Mouse (Mus musculus): ENCODE results near the gene Col2a1.

Gene Col2a1

DNA sequence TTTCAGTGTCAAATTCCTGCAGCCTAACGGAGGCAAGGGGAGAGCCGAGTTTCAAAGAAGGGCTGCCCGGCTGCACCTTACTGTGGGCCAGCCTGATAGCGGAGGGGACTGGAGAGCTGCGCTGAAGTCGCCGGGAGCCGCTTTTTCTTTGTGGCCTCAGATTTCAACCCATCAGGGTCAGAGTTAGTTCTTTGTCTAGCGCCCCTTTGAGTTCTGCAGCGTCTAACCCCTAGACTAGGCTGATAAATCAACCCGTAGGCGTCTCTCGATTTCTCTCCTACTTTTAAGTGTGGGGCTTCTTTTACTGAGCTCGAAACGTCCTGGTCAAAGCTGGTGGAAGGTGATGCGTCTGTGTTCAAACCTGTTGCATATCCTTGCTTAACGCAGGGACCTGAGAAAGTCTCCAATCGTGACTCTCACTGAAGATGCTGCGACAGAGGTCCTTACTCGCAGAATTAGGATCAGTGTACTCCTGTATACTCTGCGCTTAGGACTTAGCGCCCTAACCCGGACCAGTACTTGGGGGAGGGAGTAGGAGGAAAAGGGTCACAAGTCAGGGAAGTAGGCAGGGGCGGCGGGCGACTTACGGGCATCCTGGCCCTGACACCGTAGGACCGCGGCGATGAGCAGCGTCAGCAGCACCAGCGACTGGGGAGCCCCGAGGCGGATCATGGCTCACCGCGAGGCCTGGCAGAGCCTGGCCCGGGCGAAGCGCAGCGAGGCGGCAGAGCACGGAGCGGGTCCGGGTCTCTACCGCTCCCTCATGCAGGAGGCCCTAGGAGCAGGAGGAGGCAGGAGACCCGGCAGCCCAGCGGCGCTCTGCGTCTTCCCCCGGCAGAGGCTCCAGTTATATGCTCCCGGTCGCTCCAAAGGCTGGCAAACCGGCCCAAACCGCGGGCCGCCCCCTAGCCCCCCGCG, at the start of gene Col2a1:
Gene Col2a1, minus strand, starts transcription at position 874 of the 918 bp plus-strand sequence.
- no peak for DNase-seq

DNA sequence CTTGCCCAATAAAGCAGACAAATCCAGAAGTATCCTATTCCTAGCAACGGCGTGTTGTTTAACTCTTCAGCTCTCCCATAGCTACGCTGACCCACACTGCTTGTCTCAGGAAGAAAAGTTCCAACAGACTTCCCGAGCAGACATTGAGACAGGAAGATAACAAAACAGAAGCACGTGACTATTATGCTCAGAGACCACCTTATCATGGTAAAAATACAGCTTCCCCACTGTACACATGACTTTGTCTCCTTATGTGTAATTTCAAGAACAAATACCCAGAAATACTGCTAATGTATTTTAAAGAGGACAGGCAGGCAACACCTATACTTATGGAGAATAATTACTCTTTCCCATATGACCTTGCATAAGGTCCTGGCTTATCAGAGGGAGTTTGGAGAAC, 47.2 kb upstream of the Col2a1 start:
- DNase-seq = no peak

DNA sequence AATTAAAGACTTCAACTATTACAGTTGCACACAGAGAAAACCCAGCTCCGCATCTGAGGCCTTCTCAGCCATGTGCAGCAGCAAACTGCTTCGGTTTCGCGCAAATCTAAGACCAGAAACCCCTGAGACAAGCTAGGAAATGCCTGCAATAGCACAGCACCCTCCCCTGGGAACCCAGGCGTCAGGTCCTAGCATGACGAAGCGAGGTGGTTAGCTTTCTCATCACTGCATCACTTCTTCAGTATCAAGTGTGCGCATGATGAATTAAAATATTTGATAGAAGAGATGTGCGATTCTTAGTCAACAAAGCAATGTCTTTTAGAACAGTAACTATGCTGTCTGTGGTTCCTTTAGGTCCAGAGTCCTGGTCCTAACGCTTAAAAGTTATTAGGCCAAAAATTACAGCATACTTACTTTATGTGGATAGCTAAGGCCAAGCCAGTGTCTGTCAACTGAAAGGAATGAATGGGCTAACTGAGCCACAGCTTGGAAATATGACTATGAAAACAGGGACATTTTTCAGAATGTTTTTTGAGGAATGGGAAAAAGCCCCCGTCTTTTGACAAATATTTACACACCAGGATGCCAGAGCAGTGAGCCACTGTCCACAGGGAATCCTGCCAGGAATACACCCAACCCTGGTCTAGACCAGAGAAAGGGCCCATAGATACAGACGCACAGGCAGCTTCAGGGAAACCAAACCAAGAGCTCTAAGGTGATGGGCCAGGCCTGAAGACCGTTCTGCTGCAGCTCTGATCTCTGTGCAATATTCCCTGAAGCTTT, 44.6 kb upstream of the Col2a1 start:
- no peak for DNase-seq

DNA sequence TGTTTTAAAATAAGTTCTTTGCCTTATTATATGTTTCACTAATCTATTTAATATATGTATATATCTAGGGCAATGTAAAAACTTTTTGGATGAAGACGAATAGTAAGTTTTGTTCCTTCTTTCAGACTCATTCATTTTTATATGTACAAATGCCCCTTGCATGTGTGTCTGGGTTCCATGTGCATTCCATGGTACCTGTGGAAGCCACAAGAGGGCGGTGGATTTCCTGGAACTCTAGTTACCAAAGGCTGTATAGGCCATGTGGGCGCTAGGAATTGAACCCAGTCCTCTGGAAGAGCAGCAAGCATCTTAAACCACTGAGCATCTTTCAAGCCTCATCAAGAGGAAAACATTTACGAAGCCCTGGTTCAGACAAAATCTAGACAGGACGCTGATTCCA, 39.9 kb upstream of the Col2a1 start:
- no peak for DNase-seq

DNA sequence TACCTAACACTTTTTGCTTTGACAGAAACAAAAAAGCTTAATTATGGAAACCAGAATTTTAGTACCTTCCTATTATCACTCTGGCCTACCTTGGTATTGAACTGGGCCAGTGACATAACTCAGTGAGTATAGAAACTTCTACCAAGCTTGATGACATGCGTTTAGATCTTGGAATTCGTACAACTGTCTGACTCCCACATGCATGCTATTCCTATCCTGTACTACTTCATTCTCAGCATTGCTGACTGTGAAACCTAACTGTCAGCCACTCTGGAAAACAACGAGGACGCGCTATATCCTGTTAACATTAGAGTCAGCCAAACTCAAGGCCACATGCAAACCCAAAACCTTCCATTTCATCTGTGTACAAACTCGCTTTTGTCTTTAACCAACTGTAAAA, 39.5 kb upstream of the Col2a1 start:
- DNase-seq = no peak

DNA sequence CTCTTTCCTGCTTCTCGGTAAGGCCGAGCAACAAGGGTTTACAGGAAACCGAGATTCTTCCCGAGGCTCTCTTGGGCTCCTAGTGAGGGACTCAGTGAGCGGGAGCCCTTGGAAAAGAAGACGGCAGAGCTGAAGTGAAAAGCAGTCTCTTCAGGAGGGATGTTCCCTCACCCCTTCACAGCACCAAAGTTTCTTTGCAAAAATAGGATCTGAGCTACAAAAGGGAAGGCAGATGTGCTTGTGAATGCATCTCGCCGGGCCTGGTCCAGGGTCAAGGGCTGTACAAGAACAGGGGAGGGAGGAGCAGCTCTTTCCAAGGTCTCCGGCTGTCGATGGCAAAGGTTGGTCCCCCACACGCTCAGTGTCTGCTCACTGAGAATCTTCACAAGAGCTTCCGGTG, 38.0 kb upstream of the Col2a1 start:
- no peak for DNase-seq

DNA sequence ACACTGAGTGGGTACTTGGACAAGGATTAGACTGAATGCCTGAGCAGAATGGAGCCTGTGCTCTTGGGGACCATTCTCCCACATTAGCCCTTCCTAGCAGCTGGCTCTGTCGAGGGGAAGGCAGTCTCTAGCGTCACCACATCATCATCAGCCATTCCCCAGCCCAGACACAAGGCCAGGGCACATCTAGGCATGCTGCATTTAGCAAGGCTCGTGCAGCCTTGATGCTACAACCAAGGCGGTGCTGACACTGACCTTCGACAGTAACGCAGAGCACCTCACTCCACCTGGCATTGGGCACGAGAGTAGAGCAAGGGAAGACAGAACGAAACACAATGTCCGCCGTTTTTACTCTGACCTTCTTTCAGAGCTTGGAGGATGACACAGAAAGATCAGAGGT, 35.2 kb upstream of the Col2a1 start:
- no peak for DNase-seq

DNA sequence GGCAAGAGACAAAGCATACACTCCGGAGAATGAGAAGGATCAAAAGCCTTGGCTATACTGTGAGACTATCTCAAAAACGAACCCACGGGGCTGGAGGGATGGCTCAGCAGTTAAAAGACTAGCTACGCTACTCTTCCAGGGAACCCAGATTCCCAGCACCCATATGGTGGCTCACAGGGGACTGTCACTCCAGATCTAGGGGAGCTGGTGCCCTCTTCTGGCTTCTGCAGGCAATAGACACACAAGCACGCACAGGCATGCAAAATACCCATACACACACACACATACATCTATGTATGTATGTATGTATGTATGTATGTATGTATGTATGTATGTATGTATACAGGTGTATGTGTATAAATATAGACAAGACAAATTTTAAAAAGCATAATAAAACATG, 32.1 kb upstream of the Col2a1 start:
- DNase-seq = no peak

DNA sequence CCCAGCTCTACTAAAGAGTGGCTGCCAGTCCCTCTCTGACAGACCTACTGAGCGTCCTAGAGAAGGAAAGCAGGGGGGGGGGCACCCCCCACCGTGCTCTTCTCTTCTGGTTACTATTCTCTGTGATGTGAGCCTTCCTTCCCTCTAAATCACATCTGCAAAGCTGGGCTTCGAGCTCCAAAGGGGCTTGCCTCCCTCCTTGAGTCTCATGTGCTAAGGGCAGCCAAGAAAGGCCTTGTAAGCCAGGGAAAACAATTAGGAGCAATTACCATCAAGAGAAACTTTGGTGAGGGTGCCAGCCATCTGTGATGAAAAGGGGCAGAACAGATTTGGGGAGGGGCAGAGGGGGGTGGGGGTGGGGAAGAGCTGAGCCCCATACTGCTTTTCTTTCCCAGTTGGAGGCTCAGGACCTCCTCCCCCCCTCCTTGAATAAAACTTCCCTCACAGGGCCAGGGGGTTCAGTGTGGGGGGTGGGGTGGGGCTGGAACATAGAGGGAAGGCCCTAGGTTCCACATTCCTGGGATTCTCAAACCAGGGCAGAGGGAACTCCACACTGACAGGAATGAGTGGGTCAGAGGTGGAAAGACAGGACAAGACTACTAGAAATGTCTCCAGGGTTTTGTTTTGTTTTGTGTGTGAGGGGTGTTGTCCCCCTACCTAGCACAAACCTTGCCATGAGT, 30.7 kb upstream of the Col2a1 start:
- no peak for DNase-seq

DNA sequence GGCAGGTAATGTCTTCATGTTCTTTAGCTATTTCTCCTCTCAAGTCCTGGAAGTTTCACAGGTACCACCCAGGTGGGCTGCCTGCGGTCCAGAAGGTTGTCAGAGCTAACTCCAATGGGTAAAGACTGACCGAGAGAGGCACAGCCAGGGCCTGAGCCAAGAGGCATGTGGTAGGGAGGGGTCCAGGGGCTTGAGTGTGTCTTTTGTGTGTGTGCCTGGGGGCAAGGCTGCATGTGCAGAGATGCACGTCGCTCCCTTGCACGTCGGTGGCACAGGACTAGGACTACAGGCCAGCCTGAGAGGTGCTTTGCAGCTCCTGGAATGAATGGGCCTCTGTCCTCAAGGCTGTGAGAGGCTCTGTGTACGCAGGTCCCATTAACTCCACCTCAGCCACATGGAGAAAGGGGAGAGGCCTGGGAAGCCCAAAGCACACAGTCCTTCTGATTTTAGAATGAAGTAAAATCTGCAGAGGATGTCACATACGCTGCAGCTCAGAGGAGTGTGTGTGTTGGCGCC, 28.8 kb upstream of the Col2a1 start:
- DNase-seq = no peak

DNA sequence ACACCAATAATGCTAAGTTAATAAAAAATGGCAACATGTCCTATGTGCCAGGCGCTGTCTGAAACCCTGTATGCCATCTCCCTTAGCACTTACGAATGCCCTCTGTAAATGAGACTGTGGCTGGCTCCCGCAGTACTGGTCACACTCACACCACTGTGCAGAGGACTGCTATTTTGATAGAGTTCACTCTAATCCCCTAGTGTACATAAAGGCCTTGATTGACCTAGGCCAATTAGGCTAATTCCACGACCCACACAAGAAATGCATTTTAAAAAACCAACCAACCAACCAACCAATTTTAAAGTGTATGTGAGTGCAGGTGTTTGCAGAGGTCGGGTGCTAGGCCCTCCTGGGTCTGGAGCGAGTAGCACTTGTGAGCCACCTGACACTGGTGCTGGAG, 25.3 kb upstream of the Col2a1 start:
- DNase-seq = no peak

DNA sequence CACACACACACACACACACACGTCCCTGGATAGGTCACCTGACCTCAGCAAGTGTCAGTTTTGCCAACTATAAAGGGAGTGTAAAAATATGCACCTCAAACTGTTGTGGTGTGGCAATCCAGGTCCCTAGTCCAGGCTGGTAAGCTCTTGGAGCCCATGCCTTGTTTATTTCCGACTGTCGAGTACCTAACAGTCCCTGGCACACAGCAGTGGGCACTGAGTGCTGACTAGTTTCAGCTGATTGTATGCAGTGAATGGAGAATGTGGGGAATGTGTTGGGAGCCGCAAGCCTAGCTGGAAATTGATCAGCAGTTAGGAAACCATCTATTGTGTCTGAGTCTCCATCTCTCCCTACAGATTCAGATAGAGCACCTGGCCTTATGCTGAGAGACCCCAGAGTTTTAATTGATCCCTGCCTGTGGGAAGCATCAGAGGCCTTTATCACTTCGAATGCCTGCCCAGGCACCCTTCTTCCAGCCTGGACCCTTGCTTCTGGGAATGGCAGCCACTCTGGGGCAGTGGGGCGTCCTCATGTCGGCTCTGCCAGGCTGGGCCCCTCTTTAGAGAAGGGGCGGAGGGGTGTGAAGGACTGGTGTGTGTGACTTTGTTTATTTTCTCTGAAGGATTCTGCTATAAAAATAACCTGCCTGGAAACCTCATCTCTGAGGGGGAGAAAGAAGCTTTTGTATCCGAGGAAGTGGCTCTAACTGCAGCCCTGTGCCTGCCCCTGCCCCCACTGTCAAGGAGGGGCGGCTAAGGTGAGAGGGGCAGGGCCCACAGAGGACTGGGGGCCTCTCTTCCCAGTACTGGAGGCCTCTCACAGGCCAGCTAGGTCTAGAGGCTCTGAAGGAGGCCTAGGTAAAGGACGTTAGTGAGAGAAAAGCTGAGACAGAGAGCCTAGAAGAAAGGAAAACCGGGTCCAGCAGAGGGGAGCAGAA, 22.7 kb upstream of the Col2a1 start:
- DNase-seq = no peak

DNA sequence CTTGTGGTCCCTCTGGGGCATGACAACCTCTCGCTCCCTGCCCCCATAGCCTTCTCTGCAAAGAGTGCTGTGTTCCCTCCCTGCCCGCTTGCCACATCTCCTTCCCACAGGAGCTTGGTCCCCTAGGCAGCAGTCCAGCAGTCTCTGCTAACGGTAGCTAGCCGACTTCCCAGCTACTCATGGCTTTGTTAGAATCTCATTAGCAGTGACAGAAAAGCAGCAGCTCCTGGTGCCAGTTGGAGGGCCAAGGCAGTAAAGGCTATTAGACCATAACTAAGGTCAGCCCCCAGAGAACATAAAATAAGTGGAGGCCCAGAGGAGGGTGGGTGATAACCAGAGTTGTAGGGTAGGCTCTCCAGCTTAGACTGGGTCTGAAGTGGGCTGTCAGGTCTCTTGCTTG, 21.1 kb upstream of the Col2a1 start:
- no peak for DNase-seq

DNA sequence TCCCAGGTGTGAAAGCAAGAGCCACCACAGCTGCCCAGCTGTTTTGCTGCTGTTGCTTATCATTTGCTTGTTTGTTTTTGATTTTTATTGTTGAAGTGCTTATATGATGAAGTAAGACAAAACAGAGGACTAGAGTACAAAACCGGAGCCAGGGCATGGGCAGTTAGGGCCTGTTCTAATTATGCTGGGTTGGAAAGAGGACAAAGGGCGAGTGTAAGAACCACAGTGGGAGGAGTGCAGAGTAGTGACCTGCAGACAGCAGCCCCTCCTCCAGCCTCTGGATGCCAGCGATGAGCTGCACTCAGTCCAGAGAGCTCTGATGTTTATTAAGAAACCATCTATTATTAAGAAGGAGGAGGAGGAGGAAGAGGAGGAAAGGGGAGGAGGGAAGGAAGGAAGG, 18.6 kb upstream of the Col2a1 start:
- no peak for DNase-seq

DNA sequence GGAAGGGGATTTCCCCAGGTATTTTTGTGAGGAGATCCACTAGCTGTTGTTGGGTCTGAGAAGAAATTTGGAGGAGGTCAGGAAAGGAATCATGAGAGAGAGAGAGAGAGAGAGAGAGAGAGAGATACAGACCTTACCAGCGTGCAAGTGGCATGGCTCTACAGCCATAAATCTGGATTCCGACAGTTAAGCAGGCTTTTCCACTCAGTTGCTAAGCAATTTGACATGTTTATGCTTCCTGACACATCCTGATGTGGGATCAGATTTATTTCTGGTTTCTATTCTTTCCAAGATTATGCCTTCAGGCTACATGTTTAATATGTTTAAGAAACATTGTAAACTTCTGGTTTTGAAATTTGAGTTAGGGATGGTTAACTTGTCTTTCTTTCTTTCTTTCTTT, 17.4 kb upstream of the Col2a1 start:
- no peak for DNase-seq

DNA sequence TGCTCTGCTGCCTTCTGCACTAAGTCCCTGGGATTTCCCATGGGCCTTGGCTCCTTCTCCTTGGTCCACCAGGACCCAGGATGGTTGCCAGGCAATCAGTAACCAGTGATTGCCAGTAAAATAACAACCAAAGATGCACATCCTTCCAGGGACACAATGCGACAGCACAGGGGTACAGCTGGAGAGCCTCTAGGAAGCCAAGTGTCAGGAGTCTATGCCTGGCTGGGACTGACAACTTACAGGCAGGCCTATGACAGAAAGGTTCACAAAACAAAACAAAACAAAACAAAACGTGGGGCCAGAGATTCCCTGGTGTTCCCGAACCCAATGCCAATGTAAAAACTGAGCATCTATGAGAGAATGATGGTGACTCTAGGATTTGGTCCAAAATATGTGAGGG, 14.6 kb upstream of the Col2a1 start:
- DNase-seq = no peak

DNA sequence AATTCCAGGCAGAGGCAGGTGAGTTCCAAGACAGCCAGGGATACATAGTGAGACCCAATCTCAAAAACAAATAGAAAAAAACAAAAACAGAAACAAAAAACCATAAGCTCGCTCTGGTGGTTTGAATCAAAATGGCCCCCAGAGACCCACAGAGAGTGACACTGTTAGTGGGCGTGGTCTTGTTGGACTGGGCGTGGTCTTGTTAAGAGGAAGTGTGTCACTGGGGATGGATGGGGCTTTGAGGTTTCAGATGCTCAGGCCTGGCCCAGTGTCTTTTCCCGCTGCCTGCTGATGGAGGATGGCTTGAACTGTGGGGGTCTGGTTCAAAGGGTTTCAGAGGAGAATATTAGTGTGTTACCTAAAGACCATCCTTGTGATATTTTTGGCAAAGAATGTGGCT, 13.4 kb upstream of the Col2a1 start:
- no peak for DNase-seq

DNA sequence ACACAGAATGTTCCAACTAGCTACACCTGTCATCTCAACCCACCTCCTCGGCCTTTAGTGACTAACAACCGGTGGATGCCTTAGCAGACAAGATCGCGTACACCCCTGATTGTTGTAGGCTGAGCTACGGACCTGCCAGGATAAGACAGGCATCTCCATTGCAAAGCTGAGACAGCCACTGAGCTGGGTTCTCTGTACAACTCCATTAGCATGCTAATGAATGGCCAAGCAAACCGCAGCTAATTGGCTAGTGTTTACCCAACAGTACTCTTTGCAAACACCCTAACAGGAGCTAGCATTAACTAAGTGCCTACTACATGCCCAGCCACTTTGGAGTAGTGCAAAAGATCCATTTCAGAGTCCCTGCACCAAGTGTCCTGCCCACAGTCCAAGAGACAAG, 8.3 kb upstream of the Col2a1 start:
- no peak for DNase-seq

DNA sequence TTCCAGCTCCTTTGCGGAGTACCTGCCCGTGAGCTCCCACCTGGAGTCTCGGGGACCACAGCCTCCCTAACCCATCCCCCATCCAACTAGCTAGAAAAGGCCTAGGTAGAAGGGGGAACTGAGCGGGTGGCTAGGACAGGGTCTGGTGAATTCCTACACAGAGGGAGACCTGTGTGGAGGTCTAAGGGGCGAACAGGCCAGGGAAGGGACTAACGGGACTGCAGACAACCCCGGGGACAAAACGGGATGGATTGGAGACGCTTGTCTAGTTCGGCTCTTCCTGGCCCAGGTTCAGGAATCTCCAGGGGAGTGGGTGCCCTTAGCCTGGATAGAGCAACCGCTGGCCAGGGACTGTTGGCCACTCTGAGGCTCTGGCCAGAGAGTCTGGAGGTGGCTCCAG, 686 bp upstream of the Col2a1 start:
- no peak for DNase-seq

DNA sequence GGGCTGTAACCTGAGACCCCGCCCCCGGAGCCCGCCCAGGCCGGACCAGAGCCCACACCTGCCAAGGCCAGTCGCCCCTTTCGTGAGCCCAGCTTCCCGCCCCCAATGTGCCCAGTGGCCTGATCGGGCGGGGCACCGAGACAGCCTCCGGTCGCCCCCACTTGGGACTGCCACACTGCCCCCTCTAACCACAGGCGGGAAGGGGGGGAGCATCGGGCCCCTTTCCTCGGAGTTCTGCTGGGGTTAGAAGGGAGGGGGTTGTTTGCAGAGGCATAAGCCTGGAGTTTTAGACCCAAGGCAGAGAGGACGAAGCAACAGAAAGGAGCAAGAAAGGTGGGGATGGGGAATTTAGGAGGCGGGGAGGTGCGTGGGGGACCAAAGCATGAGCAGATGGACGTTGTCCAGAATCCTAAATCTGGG, 255 bp upstream of the Col2a1 start:
- no peak for DNase-seq

DNA sequence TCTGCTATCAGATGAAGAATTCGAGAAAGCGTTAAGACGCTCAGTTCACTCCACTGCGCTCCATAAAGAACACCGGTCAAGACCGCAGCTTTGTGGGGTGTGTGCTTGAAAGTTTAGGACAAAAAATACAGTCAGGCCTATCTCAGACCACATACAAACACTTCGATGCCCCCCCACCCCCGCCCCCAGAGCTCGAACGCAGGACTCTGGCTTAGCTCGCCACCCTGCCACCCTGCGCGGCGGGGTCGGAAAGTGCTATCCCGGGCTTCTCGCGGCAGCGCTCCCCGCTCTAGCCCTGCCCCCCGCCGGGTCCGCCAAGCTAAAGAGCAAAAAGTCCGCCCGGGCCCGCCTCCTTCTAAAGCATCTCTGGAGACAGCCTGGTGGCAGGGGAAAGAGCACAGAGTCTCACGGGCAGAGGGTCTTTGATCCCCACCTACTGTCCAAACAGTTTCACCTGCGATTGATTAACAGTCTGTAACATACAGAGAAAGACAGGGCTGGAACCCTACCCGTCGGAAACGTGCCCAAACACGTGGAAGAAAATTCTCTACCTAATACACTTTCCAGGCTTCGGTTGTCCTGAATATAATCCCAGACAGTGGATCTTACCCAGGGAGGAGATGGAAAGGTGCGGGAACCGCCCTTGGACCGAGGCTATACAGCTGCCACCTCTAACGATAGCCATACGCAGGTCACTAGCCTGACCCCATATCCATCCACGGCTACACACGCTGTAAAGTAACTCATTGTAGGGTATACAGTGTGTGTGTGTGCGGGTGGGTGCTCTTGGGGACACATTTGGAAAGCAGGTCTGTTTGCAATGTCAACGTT, 1.3 kb downstream of the Col2a1 start:
- peak; percentile 16 for DNase-seq
